Mouse (Mus musculus) T-helper 1 cell (primary cell): Measurements from ENCODE around the gene Hrh2.

Experiments
- in situ Hi-C: fragments of 300-600 bp; cut with MboI, MseI; formaldehyde crosslinking; loops from one replicate; pipeline ENCODE4 v1.15.1; 2025; ENCODE audit warnings: high pct_unique_total_duplicates

Gene Hrh2

DNA sequence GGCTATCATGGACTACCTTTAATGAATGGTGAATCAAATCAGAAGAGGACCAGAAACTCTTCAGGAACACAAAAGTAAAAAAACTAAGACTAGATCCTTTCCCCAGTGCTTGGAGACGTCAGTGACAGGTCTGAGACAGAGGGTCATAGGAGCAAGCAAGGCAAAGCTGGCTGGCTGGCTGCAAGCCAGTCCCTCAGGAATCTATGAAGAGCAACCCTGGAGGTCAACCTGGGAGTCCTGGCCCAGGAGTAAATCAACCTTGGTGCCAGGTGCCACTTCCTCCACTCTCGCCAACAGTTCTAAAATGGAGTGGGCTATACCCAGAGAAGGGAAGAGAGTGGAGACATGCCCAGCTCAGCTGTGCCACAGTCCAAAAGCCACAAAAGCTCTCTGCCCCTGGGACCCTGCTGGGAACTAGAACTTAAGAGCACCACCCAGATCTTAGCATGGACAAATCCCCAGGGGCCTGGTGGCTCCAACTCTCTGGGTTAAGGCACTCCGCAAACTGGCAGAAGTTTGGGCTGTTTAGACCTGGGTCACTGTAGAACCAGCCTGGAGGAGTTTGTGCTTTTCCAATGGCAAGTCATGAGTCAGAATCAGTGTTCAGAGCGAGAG, 15.4 kb upstream of the Hrh2 start:
- in situ Hi-C loops: no loop called here

DNA sequence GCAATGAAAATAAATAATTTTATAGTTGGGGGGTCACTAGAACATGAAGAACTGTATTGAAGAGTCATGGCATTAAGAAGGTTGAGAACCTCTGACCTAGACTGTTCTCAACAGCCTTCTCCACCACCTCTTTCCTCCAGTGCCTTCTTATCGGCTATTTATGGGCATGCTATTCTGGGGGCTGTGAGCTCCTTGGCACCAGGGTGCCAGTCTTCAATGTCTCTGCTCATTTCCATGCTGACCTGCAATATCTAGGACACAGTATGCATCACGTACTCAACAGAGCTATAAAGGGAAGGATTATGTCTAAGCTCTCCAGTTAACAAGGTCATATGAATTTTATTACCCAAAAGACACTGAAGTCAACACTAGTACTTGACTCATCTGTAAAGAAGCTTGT, 14.6 kb upstream of the Hrh2 start:
- in situ Hi-C loops: no loop called here

DNA sequence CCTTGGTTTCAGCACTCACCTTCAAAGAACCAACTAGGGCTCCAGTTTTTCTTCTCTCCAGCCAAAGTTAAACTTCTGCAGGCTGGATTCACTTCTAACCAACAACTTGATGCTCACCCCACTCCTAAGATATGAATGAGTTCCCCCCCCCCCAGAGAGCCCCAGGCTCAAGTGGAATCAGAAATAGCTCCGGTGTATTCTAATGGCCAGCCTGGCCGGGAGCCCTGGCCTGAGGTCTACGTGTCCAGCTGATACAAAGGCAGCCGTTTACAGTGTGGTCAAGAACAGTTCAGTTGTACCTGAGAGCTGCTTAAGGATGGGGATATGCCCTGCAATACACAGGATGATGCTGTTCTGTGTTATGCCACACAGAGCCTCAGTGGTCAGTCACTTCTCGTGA, 13.3 kb upstream of the Hrh2 start:
- in situ Hi-C loops: no loop called here

- in situ Hi-C loops: no loop called here
These were observed 12.0 kb upstream of the Hrh2 start for GRCm38 (mm10) chr13:54179971-54180370.

- in situ Hi-C loops: no loop called here
These were observed 11.5 kb upstream of the Hrh2 start for GRCm38 (mm10) chr13:54180461-54180860.

- in situ Hi-C loops: no loop called here
These were observed 10.6 kb upstream of the Hrh2 start for GRCm38 (mm10) chr13:54181318-54181717.

GRCm38 (mm10) chr13:54181947-54182346, 10.0 kb upstream of the Hrh2 start:
- in situ Hi-C loops: no loop called here

DNA sequence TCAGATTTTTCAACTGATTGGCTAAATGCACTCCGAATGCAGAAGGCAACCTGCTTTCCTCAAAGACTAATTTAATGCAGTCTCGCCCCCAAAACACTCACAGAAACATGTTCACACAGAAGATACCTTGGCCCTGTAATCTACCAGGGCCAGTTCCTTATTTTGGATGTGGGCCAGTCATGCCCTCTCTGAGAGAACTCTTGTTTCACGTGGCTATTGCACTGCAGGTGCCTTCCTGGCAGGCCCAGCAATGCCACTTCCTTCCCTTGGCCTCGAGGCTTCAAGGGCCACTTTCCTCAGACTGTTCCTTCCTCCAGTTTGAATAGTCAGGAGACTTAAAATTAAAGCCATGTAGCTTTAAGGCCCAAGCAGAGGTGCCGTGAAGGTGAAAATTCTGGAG, 5.5 kb upstream of the Hrh2 start:
- in situ Hi-C loops: no loop called here

DNA sequence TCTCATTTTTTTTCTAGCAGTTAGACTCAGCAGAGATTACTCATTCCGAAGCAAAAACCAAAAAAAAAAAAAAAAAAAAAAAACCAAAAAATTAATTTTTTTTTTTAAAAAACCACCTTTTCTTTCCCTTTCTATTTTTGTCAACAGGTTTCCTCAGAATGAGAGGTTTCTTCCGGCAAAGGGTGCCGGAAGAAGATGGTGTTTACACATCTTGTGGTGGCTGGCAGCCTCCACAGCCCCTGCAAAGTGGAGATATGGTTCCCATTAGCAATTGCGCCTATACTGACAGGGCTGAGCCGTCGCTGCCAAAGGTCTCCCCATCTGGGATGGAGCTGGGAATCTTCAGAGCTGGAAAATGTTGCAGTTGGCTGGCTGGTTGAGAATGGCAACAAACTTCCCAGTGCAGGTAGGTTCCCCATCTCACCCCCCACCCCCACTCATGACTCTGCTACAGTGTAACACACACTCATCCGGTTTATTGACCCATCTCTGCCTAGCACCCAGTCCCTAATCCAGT, 3.7 kb upstream of the Hrh2 start:
- in situ Hi-C loops: no loop called here

DNA sequence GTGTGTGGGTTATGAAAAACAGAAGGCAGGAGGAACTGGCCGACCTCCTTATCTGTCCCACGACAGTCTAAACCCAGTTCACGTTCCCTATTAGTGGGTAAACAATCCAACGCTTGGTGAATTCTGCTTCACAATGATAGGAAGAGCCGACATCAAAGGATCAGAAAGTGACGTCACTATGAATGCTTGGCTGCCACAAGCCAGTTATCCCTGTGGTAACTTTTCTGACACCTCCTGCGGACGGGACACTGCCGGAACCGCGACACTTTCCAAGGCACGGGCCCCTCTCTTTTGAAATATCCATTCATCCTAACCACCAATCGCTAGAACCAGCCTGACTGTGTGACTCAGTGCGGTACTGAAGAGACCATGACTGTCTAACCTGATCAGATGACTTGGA, 2.0 kb upstream of the Hrh2 start:
- in situ Hi-C loops: no loop called here

- in situ Hi-C loops: no loop called here
These were observed 748 bp upstream of the Hrh2 start for GRCm38 (mm10) chr13:54191181-54191580.

GRCm38 (mm10) chr13:54193580-54193979, 1.7 kb downstream of the Hrh2 start:
- in situ Hi-C loops: no loop called here

- in situ Hi-C loops: no loop called here
These were observed 7.1 kb downstream of the Hrh2 start for GRCm38 (mm10) chr13:54199000-54199399.

DNA sequence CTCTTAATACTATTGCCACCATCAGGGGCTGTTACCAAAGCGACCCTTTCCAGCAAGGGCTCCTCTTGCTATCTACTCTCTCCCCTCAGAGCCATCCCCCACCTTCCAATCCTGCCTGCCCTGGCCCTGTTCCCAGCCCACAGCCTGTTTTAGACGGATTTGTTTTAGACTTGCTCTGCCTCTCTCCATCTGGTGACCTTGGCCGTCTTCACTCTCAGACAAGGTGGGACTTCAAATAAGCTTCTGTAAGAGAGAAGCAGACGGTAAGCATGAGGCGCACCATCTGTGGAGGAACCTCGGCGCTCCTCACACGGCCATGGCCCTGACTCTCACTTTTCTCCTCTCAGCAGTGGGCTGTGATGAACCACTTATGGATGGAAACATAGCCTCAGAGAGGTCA, 10.5 kb downstream of the Hrh2 start:
- in situ Hi-C loops: no loop called here

GRCm38 (mm10) chr13:54203419-54203818, 11.5 kb downstream of the Hrh2 start:
- in situ Hi-C loops: no loop called here

GRCm38 (mm10) chr13:54205195-54205594, 13.3 kb downstream of the Hrh2 start:
- in situ Hi-C loops: no loop called here

DNA sequence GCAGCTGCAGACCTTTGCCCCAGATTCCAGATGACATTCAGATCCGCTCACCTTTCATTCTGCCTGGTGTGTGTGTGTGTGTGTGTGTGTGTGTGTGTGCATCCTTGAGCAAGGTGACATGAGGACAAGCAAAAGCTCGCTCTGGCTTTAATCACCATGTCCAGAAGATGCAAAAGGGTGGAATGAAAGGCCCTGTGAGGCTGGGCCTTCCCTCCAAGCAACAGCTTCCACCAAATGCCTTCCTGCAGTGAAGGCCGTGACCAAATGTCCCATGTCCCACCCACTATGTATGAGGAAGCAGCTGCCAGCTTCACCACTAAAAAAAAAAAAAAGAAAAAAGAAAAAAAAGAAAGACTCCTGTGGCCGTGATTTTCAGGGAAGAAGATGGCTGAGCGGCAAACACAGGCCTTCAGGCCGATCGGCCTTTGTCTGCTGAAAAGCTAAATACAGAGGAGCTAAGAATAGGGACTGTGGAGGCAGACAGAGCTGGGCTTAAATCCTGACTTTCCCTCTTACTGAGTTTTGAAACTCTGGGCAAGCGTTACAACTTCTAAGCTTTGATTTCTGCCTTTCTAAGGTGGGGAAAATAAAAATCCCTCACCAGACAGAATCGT, 14.3 kb downstream of the Hrh2 start:
- in situ Hi-C loops: no loop called here

GRCm38 (mm10) chr13:54209476-54210253, 17.7 kb downstream of the Hrh2 start:
- in situ Hi-C loops: no loop called here

DNA sequence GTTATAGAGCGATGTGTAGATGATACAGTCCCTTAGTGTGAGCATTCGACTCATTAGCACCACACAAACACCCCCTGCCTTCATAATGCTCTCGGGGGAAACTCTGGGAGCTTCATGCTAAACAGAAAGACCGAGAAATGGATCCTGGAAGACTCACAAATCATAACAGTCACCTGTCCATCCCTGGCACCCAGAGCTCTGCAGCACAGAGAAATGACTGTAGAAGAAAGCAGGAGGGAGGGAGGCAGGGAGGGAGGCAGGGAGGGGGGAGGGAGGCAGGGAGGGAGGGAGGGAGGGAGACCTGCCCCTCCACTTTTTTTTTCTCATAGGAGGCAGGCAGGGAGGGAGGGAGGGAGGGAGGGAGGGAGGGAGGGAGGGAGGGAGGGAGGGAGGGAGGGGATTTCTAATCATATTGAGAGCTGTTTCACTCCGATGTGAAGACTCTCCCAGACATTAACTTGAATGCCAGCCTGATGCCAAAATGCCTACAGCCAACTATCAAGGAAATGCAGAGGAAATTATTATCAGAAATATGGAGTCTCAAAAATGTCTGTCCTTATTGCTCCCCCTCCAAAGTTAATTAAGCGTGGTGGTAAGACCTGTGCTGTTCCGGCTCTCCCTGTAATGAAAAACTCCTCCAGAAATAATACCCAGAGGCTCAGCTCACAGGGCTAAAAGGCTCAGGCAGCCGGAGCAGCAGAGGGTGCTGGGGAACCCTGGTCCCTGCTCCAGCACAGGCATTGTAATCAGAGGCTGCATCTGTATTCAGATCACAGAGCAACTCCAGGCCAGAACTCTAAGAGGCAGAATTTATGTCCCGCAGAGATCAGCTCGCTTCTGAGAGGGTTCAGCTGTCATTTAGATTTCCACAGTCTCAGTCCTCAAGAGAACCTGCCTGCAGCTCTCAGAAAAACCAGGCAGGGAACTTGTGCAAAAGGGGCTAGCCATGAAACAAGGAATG, 19.9 kb downstream of the Hrh2 start:
- in situ Hi-C loops: no loop called here

GRCm38 (mm10) chr13:54212516-54212915, 20.6 kb downstream of the Hrh2 start:
- in situ Hi-C loops: no loop called here

DNA sequence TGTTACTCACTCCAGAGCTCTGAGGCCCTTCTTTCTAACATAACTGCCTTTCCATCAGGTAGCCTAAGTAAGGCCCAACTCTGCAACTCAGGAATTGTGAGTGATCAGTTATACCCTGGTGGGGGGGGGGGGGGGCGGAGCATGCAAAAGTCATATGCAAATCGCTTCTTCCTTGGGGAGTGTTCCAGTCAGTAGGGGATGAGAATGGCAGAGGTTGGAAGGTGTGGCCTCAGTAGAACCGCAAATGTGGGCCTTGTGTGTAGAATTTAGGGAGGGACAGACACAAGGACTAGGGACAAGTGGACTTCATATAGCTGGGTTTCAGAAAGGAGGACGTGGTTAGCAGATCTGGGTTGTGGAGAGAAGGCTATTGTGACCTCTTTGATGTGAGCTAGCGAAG, 23.3 kb downstream of the Hrh2 start:
- in situ Hi-C loops: no loop called here
